Mouse (Mus musculus) heart, postnatal 0 days (tissue): ENCODE data around the gene Soat2.

Source experiments
- CTCF ChIP-seq: IDR thresholded peaks from 2 replicates; pipeline ENCODE4 v1.5.1; 2016; ENCODE audit warnings: antibody characterized with exemption, control low read depth, low read depth
- EP300 ChIP-seq: IDR thresholded peaks from 2 replicates; pipeline ENCODE4 v1.6.1; 2016; ENCODE audit warnings: antibody characterized with exemption, low read depth

- TF ChIP-seq CTCF = no peak
- TF ChIP-seq EP300 = no peak
These were observed 38.1 kb upstream of the Soat2 start for GRCm38 (mm10) chr15:102112181-102112580.
